Mouse (Mus musculus) forebrain, embryonic 12.5 days (tissue): ENCODE measurements around the gene Flot2. TPM values are rescaled to one million over a fixed set of nuclear protein-coding genes. Genes with fewer than 3 reads are reported as not detected.

Source experiments
- ATAC-seq: fragments of 200-750 bp; cut with Nextera tagmentation; 2 replicates; pipeline ENCODE4 v1.8.0; 2017; ENCODE audit warnings: moderate TSS enrichment; ENCODE audit not compliant: low FRiP score
- H3K27ac ChIP-seq: fragments of 300-500 bp; sonication (generic); 2 replicates; pipeline ENCODE4 v1.5.1; 2016; ENCODE audit warnings: mild to moderate bottlenecking
- H3K27me3 ChIP-seq: fragments of 300-500 bp; sonication (generic); 2 replicates; pipeline ENCODE4 v1.6.1; 2016; ENCODE audit warnings: mild to moderate bottlenecking
- H3K36me3 ChIP-seq: fragments of 300-500 bp; sonication (generic); replicated peaks from 2 replicates; pipeline ENCODE4 v1.6.1; 2016; ENCODE audit warnings: mild to moderate bottlenecking
- H3K4me1 ChIP-seq: fragments of 300-500 bp; sonication (generic); 2 replicates; pipeline ENCODE4 v1.6.1; 2016
- H3K4me2 ChIP-seq: fragments of 300-500 bp; sonication (generic); 2 replicates; pipeline ENCODE4 v1.6.1; 2016; ENCODE audit warnings: mild to moderate bottlenecking, moderate library complexity
- H3K4me3 ChIP-seq: fragments of 300-500 bp; sonication (generic); replicated peaks from 2 replicates; pipeline ENCODE4 v1.5.1; 2016; ENCODE audit warnings: mild to moderate bottlenecking
- H3K9ac ChIP-seq: fragments of 300-500 bp; sonication (generic); 2 replicates; pipeline ENCODE4 v1.6.1; 2016; ENCODE audit warnings: mild to moderate bottlenecking
- H3K9me3 ChIP-seq: fragments of 300-500 bp; sonication (generic); 2 replicates; pipeline ENCODE4 v1.6.1; 2016
- WGBS: fragments of 180-500 bp; shearing (Covaris S2); methylation state at CpG from one replicate; pipeline ENCODE4 v1.1.7; 2016; 5-methylcytosine and 5-hydroxymethylcytosine counted together
- microRNA counts: library from miRNA; unstranded; fragments of <30 nt; microRNA quantifications from one replicate; lab custom pipeline; 2017
- microRNA-seq: library from miRNA; unstranded; fragments of <30 nt; microRNA quantifications from one replicate; pipeline ENCODE4, GENCODE M21; 2017
- polyA plus RNA-seq: library from polyadenylated mRNA; unstranded; fragments of >200 nt; fragmentation: Nextera tagmentation; extraction: Ambion mirVana; gene quantifications from 2 replicates; pipeline ENCODE4 v1.2.1, GENCODE M21; 2016

The Flot2 gene
- polyA plus RNA-seq, 1 experiment from 2014 or later = 68.5 TPM

DNA sequence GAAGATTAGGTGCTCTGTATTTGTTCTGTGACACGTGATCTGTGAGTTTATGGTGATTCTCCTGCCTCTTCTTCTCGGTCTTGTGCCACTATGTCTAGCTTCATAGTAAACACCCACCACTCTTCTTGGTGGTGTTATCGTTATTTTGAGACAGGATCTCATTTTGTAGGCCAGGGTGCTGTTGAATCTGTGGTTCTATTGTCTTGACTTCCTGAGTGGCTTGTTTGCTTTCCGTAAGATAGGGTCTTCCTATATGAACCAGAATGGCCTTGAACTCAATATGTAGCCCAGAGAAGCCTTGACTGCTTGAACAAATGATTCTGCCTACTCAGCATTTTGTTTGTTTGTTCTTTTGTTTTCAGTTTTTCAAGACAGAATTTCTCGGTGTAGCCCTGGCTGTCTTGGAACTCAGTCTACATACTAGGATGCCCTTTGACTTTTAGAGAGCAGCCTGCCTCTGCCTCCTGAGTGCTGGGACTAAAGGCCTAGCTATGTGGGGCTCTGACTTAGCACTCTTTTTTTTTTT is 50.1 kb downstream of the Flot2 start:
- Histone ChIP-seq H3K4me2 (no peak overlapping the region), H3K4me3 (no peak overlapping the region), H3K27ac (no peak overlapping the region), H3K27me3 (peaks cover 12% of the 10 kb centered on the region), H3K9ac (no peak overlapping the region), H3K4me1 (no peaks in the 10 kb centered on the region), H3K9me3 (no peaks in the 10 kb centered on the region), H3K36me3 (no peaks in the 10 kb centered on the region)
- 79% methylated on average over 5 of the region's 5 CpGs for WGBS
- ATAC-seq = no peak

GRCm38 (mm10) chr11:78094137-78094503 is 56.4 kb downstream of the Flot2 start:
- peak overlapping the region; percentile 79 for H3K4me2 ChIP-seq
- WGBS = 56% methylated on average over 11 of the region's 11 CpGs
- H3K9ac ChIP-seq = peak overlapping the region; percentile 87
- peak; percentile 30; the same call in 1 of the 2 replicates for ATAC-seq
- H3K27ac ChIP-seq = peak overlapping the region; percentile 77; the same call in 1 of the 2 replicates
- peaks cover 30% of the 10 kb centered on the region for H3K4me1 ChIP-seq
- H3K27me3 ChIP-seq = 0 out of 2 replicates have a peak, but pooled peaks cover 5% of the 10 kb centered on the region
- H3K4me3 ChIP-seq = peak overlapping the region; percentile 83
- H3K9me3 ChIP-seq = no peaks in the 10 kb centered on the region
- H3K36me3 ChIP-seq = no peaks in the 10 kb centered on the region

GRCm38 (mm10) chr11:78094504-78095143 is 56.9 kb downstream of the Flot2 start, which contains the start of gene Fam222b:
TSS of gene Fam222b (plus strand) at chr11:78094660.
- peak within 1 kb of the TSS; percentile 77 for H3K27ac ChIP-seq
- ATAC-seq = peak; percentile 95

GRCm38 (mm10) chr11:78095144-78095516 is 57.4 kb downstream of the Flot2 start:
- 0 out of 2 replicates have a peak, but pooled peaks cover 5% of the 10 kb centered on the region for H3K27me3 ChIP-seq
- H3K4me1 ChIP-seq = peaks cover 30% of the 10 kb centered on the region
- peak overlapping the region; percentile 79 for H3K4me2 ChIP-seq
- no peak for ATAC-seq
- no peaks in the 10 kb centered on the region for H3K36me3 ChIP-seq
- H3K9ac ChIP-seq = peak overlapping the region; percentile 87
- H3K4me3 ChIP-seq = peak overlapping the region; percentile 83
- WGBS = 33% methylated on average over 5 of the region's 5 CpGs
- H3K9me3 ChIP-seq = no peaks in the 10 kb centered on the region
- peak overlapping the region; percentile 77 for H3K27ac ChIP-seq

More at GRCm38 (mm10) chr11:78094504-78095143, 56.9 kb downstream of the Flot2 start, which contains the start of gene Fam222b:
- H3K4me3 ChIP-seq = peak within 1 kb of the TSS; percentile 83
- peak within 1 kb of the TSS; percentile 87 for H3K9ac ChIP-seq
- H3K4me2 ChIP-seq = peak within 1 kb of the TSS; percentile 79
- H3K27me3 ChIP-seq = 0 out of 2 replicates have a peak, but pooled peaks cover 5% of the 10 kb centered on the region
- WGBS = under 1% methylated on average over 38 of the region's 38 CpGs
- no peaks in the 10 kb centered on the region for H3K36me3 ChIP-seq
- H3K4me1 ChIP-seq = peaks cover 30% of the 10 kb centered on the region
- H3K9me3 ChIP-seq = no peaks in the 10 kb centered on the region

DNA sequence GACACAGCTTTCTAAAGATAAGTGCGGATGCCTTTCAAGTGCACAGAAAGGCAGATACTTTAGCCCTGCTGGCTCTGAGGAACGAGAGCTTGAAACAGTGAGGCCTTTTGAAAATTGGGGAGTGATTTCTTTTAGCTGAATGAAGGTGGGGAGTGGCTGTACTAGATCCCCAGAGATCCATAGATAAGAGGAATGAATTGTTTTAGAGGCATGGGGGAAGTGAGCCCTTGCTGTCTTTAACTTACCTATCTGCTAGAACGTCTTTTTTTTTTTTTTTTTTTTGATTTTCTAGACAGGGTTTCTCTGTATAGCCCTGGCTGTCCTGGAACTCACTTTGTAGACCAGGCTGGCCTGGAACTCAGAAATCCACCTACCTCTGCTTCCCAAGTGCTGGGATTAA is 59.3 kb downstream of the Flot2 start:
- peak overlapping the region; percentile 79 for H3K4me2 ChIP-seq
- peaks cover 30% of the 10 kb centered on the region for H3K4me1 ChIP-seq
- ATAC-seq = no peak
- H3K27ac ChIP-seq = peak overlapping the region; percentile 33; the same call in 1 of the 2 replicates
- no peaks in the 10 kb centered on the region for H3K36me3 ChIP-seq
- H3K9ac ChIP-seq = peak overlapping the region; percentile 30; the same call in 1 of the 2 replicates
- H3K4me3 ChIP-seq = 0 out of 2 replicates have a peak overlapping the region, but pooled peaks have one; percentile 13
- H3K27me3 ChIP-seq = no peaks in the 10 kb centered on the region
- WGBS = 45% methylated on average over 3 of the region's 3 CpGs
- H3K9me3 ChIP-seq = no peaks in the 10 kb centered on the region

- no peak for ATAC-seq
- no peaks in the 10 kb centered on the region for H3K9me3 ChIP-seq
- WGBS = 92% methylated on average over 11 of the region's 11 CpGs
Measured at GRCm38 (mm10) chr11:78100746-78101145, 63.0 kb downstream of the Flot2 start.

GRCm38 (mm10) chr11:78102142-78102541 is 64.4 kb downstream of the Flot2 start:
- no peaks in the 10 kb centered on the region for H3K9me3 ChIP-seq
- H3K27ac ChIP-seq = no peak overlapping the region
- H3K4me3 ChIP-seq = no peak overlapping the region
- peaks cover 9% of the 10 kb centered on the region; the same call in 1 of the 2 replicates for H3K4me1 ChIP-seq
- 93% methylated on average over 5 of the region's 5 CpGs for WGBS
- ATAC-seq = no peak
- H3K36me3 ChIP-seq = peaks cover 2% of the 10 kb centered on the region; the same call in 1 of the 2 replicates
- no peak overlapping the region for H3K4me2 ChIP-seq
- H3K9ac ChIP-seq = no peak overlapping the region
- H3K27me3 ChIP-seq = no peaks in the 10 kb centered on the region

More at GRCm38 (mm10) chr11:78100746-78101145, 63.0 kb downstream of the Flot2 start:
- H3K4me2 ChIP-seq = no peak overlapping the region
- H3K9ac ChIP-seq = peak overlapping the region; percentile 4; the same call in 1 of the 2 replicates
- peaks cover 22% of the 10 kb centered on the region for H3K4me1 ChIP-seq
- no peak overlapping the region for H3K4me3 ChIP-seq
- H3K36me3 ChIP-seq = no peaks in the 10 kb centered on the region; the same call in 1 of the 2 replicates
- no peaks in the 10 kb centered on the region for H3K27me3 ChIP-seq
- no peak overlapping the region for H3K27ac ChIP-seq

GRCm38 (mm10) chr11:78102958-78103747 is 65.4 kb downstream of the Flot2 start:
- Histone ChIP-seq H3K4me1 (0 out of 2 replicates have a peak, but pooled peaks cover 2% of the 10 kb centered on the region), H3K27me3 (no peaks in the 10 kb centered on the region), H3K9ac (no peak overlapping the region), H3K36me3 (peaks cover 10% of the 10 kb centered on the region), H3K4me3 (no peak overlapping the region), H3K9me3 (no peaks in the 10 kb centered on the region), H3K4me2 (no peak overlapping the region), H3K27ac (no peak overlapping the region)
- no peak for ATAC-seq
- WGBS = 69% methylated on average over 5 of the region's 5 CpGs

DNA sequence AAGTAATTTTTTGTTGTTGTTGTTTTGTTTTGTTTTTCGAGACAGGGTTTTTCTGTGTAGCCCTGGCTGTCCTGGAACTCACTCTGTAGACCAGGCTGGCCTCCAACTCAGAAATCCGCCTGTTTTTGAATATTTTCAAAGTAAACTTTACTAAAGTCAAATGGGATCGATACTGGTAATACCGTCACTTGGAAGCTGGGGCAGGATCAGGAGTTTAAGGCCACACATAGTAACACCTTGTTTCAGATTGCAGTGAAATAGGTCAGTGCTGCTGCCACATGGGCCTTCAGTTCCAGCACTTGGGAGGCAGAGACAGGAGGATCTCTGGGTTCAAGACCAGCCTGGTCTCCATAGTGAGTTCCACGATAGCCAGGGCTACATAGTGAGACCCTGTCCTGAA is 66.8 kb downstream of the Flot2 start:
- Histone ChIP-seq H3K36me3 (peaks cover 10% of the 10 kb centered on the region), H3K27ac (no peak overlapping the region), H3K27me3 (no peaks in the 10 kb centered on the region), H3K4me2 (no peak overlapping the region), H3K4me3 (no peak overlapping the region), H3K9ac (no peak overlapping the region), H3K9me3 (no peaks in the 10 kb centered on the region), H3K4me1 (no peaks in the 10 kb centered on the region)
- no peak for ATAC-seq
- WGBS = 93% methylated on average over 5 of the region's 5 CpGs

MicroRNAs within 50 kb of the gene (microRNA counts, 519-probe panel; counts per million panel counts)
- microRNA mmu-miR-144 (lab: Ali Mortazavi, UCI) = 2,759 counts per million, percentile 20 among the panel's probes with 10 or more counts
- 3,532 counts per million, percentile 34 among the panel's probes with 10 or more counts for microRNA mmu-miR-451 (lab: Ali Mortazavi, UCI)

Small RNAs within 50 kb of the gene (microRNA-seq; reads per million reads assigned to microRNA genes)
- 37.9 reads per million, percentile 41 among the genes with 10 or more reads in this experiment for gene Mir144
- not detected for gene Mir451a
- not detected for gene Mir451b

Other genes with a start within 250 kb of the Flot2 start
- 14.5 and 16.5 TPM in 2 replicates for gene Pipox, start 143.8 kb upstream of the Flot2 start, polyA plus RNA-seq
- 54.0 and 62.2 TPM in 2 replicates for gene Sez6, start 107.1 kb upstream of the Flot2 start, polyA plus RNA-seq
- 29.1 and 29.6 TPM in 2 replicates for gene Phf12, start 55.2 kb upstream of the Flot2 start, polyA plus RNA-seq
- gene Dhrs13, start 5.7 kb upstream of the Flot2 start, polyA plus RNA-seq = 20.6 and 21.2 TPM in 2 replicates
- gene Eral1, start 42.5 kb downstream of the Flot2 start, polyA plus RNA-seq = 33.1 and 35.5 TPM in 2 replicates
- 22.3 and 25.5 TPM in 2 replicates for gene Fam222b, start 56.7 kb downstream of the Flot2 start, polyA plus RNA-seq
- gene Traf4, start 127.7 kb downstream of the Flot2 start, polyA plus RNA-seq = 121 and 127 TPM in 2 replicates
- gene Nek8, start 138.7 kb downstream of the Flot2 start, polyA plus RNA-seq = 8.8 and 9.4 TPM in 2 replicates
- gene Tlcd1, start 138.8 kb downstream of the Flot2 start, polyA plus RNA-seq = 5.5 and 6.9 TPM in 2 replicates
- 931 and 997 TPM in 2 replicates for gene Rpl23a, start 145.7 kb downstream of the Flot2 start, polyA plus RNA-seq
- gene Rab34, start 150.5 kb downstream of the Flot2 start, polyA plus RNA-seq = 44.5 and 49.8 TPM in 2 replicates
- gene Proca1, start 155.5 kb downstream of the Flot2 start, polyA plus RNA-seq = 1.4 and 1.5 TPM in 2 replicates
- 45.1 and 48.3 TPM in 2 replicates for gene Sdf2, start 207.8 kb downstream of the Flot2 start, polyA plus RNA-seq
- 38.9 and 43.2 TPM in 2 replicates for gene Supt6, start 208.1 kb downstream of the Flot2 start, polyA plus RNA-seq
- 79.8 and 93.9 TPM in 2 replicates for gene 2610507B11Rik, start 223.8 kb downstream of the Flot2 start, polyA plus RNA-seq